Mouse (Mus musculus): ENCODE measurements around the gene Thsd1. TPM values are rescaled to one million over a fixed set of nuclear protein-coding genes. Genes with fewer than 3 reads are reported as not detected.
A peak's percentile ranks its signal among the peaks of the same experiment; 100 is the strongest.

Gene Thsd1
- total and polyA plus RNA-seq, 2 experiments from 2014 or later, result 5.6 to 7.0 TPM

- no peaks in the 10 kb centered on the region for H3K9me3 ChIP-seq (ENCODE audit: low read length)
- no peak overlapping the region for H3K27ac ChIP-seq (ENCODE audit: low read depth, low read length)
- H3K4me1 ChIP-seq (ENCODE audit: insufficient read depth), result peaks cover 11% of the 10 kb centered on the region; the same call in 1 of the 2 replicates
- H3K27me3 ChIP-seq (ENCODE audit: insufficient read depth, low read length), result no peaks in the 10 kb centered on the region
- WGBS, result 83% methylated on average over 6 of the region's 6 CpGs
- DNase-seq (no peak), ATAC-seq (peak; percentile 12; the same call in 1 of the 2 replicates)
- no peak overlapping the region for H3K4me2 ChIP-seq (ENCODE audit: low read depth)
- no peak overlapping the region for H3K4me3 ChIP-seq (ENCODE audit: low read depth, low read length)
- peaks cover 14% of the 10 kb centered on the region for H3K36me3 ChIP-seq (ENCODE audit: insufficient read depth)
- no peak for TF ChIP-seq CTCF (IDR thresholded peaks at IDR 0.05; ENCODE audit: low read depth)
- H3K9ac ChIP-seq, result no peak overlapping the region
Observed at GRCm38 (mm10) chr8:22197914-22198313, 29.2 kb upstream of the Thsd1 start.

- H3K9me3 ChIP-seq (ENCODE audit: low read length), result no peaks in the 10 kb centered on the region
- peaks cover under 1% of the 10 kb centered on the region; the same call in 1 of the 2 replicates for H3K4me1 ChIP-seq (ENCODE audit: insufficient read depth)
- H3K4me3 ChIP-seq (ENCODE audit: low read depth, low read length), result no peak overlapping the region
- H3K27me3 ChIP-seq (ENCODE audit: insufficient read depth, low read length), result no peaks in the 10 kb centered on the region
- ATAC-seq (no peak), DNase-seq (no peak)
- H3K9ac ChIP-seq, result no peak overlapping the region
- H3K27ac ChIP-seq (ENCODE audit: low read depth, low read length), result no peak overlapping the region
- TF ChIP-seq CTCF (IDR thresholded peaks at IDR 0.05; ENCODE audit: low read depth), result no peak
- peaks cover 14% of the 10 kb centered on the region for H3K36me3 ChIP-seq (ENCODE audit: insufficient read depth)
- 97% methylated on average over 8 of the region's 8 CpGs for WGBS
- no peak overlapping the region for H3K4me2 ChIP-seq (ENCODE audit: low read depth)
Observed at GRCm38 (mm10) chr8:22199481-22199880, 27.6 kb upstream of the Thsd1 start.

GRCm38 (mm10) chr8:22207535-22207934, 19.6 kb upstream of the Thsd1 start:
- Histone ChIP-seq H3K4me2 (ENCODE audit: low read depth) (no peak overlapping the region), H3K36me3 (ENCODE audit: insufficient read depth) (peaks cover 24% of the 10 kb centered on the region), H3K4me1 (ENCODE audit: insufficient read depth) (no peaks in the 10 kb centered on the region), H3K27ac (ENCODE audit: low read depth, low read length) (no peak overlapping the region), H3K4me3 (ENCODE audit: low read depth, low read length) (no peak overlapping the region), H3K9ac (no peak overlapping the region), H3K9me3 (ENCODE audit: low read length) (no peaks in the 10 kb centered on the region), H3K27me3 (ENCODE audit: insufficient read depth, low read length) (no peaks in the 10 kb centered on the region)
- TF ChIP-seq CTCF (IDR thresholded peaks at IDR 0.05; ENCODE audit: low read depth), result no peak
- no peak for DNase-seq
- WGBS, result 77% methylated on average over 4 of the region's 4 CpGs
- ATAC-seq, result no peak

GRCm38 (mm10) chr8:22209012-22209411, 18.1 kb upstream of the Thsd1 start:
- Histone ChIP-seq H3K36me3 (ENCODE audit: insufficient read depth) (peaks cover 24% of the 10 kb centered on the region), H3K27ac (ENCODE audit: low read depth, low read length) (no peak overlapping the region), H3K4me3 (ENCODE audit: low read depth, low read length) (no peak overlapping the region), H3K4me2 (ENCODE audit: low read depth) (no peak overlapping the region), H3K9me3 (ENCODE audit: low read length) (no peaks in the 10 kb centered on the region), H3K27me3 (ENCODE audit: insufficient read depth, low read length) (no peaks in the 10 kb centered on the region), H3K9ac (no peak overlapping the region), H3K4me1 (ENCODE audit: insufficient read depth) (no peaks in the 10 kb centered on the region)
- no peak for TF ChIP-seq CTCF (IDR thresholded peaks at IDR 0.05; ENCODE audit: low read depth)
- WGBS, result 58% methylated on average over 5 of the region's 5 CpGs
- ATAC-seq (no peak), DNase-seq (no peak)

- no peak overlapping the region for H3K27ac ChIP-seq (ENCODE audit: low read depth, low read length)
- no peak overlapping the region for H3K4me2 ChIP-seq (ENCODE audit: low read depth)
- TF ChIP-seq CTCF (IDR thresholded peaks at IDR 0.05; ENCODE audit: low read depth), result no peak
- H3K9ac ChIP-seq, result no peak overlapping the region
- DNase-seq, result no peak
- no peak for ATAC-seq
- no peaks in the 10 kb centered on the region for H3K9me3 ChIP-seq (ENCODE audit: low read length)
- H3K4me3 ChIP-seq (ENCODE audit: low read depth, low read length), result no peak overlapping the region
- 97% methylated on average over 10 of the region's 10 CpGs for WGBS
- H3K27me3 ChIP-seq (ENCODE audit: insufficient read depth, low read length), result no peaks in the 10 kb centered on the region
- H3K4me1 ChIP-seq (ENCODE audit: insufficient read depth), result no peaks in the 10 kb centered on the region
- H3K36me3 ChIP-seq (ENCODE audit: insufficient read depth), result peaks cover 53% of the 10 kb centered on the region
Observed at GRCm38 (mm10) chr8:22214826-22215225, 12.3 kb upstream of the Thsd1 start.

- 63% methylated on average over 8 of the region's 8 CpGs for WGBS
- H3K27ac ChIP-seq (ENCODE audit: low read depth, low read length), result no peak overlapping the region
- H3K4me1 ChIP-seq (ENCODE audit: insufficient read depth), result no peaks in the 10 kb centered on the region
- H3K9me3 ChIP-seq (ENCODE audit: low read length), result no peaks in the 10 kb centered on the region
- no peaks in the 10 kb centered on the region for H3K27me3 ChIP-seq (ENCODE audit: insufficient read depth, low read length)
- no peak overlapping the region for H3K4me3 ChIP-seq (ENCODE audit: low read depth, low read length)
- peaks cover 6% of the 10 kb centered on the region; the same call in 1 of the 2 replicates for H3K36me3 ChIP-seq (ENCODE audit: insufficient read depth)
- ATAC-seq (no peak), DNase-seq (no peak)
- no peak for TF ChIP-seq CTCF (IDR thresholded peaks at IDR 0.05; ENCODE audit: low read depth)
- H3K9ac ChIP-seq, result no peak overlapping the region
- no peak overlapping the region for H3K4me2 ChIP-seq (ENCODE audit: low read depth)
Observed at GRCm38 (mm10) chr8:22226361-22226760, 752 bp upstream of the Thsd1 start.

- DNase-seq (peak; percentile 7), ATAC-seq (peak; percentile 86; the same call in 1 of the 2 replicates)
- no peaks in the 10 kb centered on the region for H3K4me1 ChIP-seq (ENCODE audit: insufficient read depth)
- H3K9ac ChIP-seq, result no peak overlapping the region
- 28% methylated on average over 7 of the region's 7 CpGs for WGBS
- H3K27me3 ChIP-seq (ENCODE audit: insufficient read depth, low read length), result no peaks in the 10 kb centered on the region
- 0 out of 2 replicates have a peak overlapping the region, but pooled peaks have one; percentile 7 for H3K4me3 ChIP-seq (ENCODE audit: low read depth, low read length)
- H3K27ac ChIP-seq (ENCODE audit: low read depth, low read length), result no peak overlapping the region; the same call in 1 of the 2 replicates
- no peak for TF ChIP-seq CTCF (IDR thresholded peaks at IDR 0.05; ENCODE audit: low read depth)
- no peaks in the 10 kb centered on the region for H3K9me3 ChIP-seq (ENCODE audit: low read length)
- H3K36me3 ChIP-seq (ENCODE audit: insufficient read depth), result no peaks in the 10 kb centered on the region
- peak overlapping the region; percentile 92; the same call in 1 of the 2 replicates for H3K4me2 ChIP-seq (ENCODE audit: low read depth)
Observed at GRCm38 (mm10) chr8:22228621-22229020, 1.5 kb downstream of the Thsd1 start.
